9 mouse cellular contexts compared by ENCODE assay signal in genomic region chr7:44442407-44442821, GRCm38 (mm10). TPM values are rescaled to one million over a fixed set of nuclear protein-coding genes. Genes with fewer than 3 reads are reported as not detected.
A peak's percentile ranks its signal among the peaks of the same experiment; 100 is the strongest.
DNase-seq lines count a peak whose midpoint lies in the region; ATAC-seq and TF ChIP-seq lines count a peak whose summit lies in the region.
"Had no signal": no experiment of that assay in that cellular context is flagged by ENCODE, and none has a peak within 500 bp of the region (broad histone marks: within the 10 kb centered on the region; RNA-seq: fewer than 3 reads in every experiment).

No protein-coding gene starts in this region.

- DNase-seq in kidney, postnatal 0 days (ENCODE audit: low spot score), result no peak
- no peak for DNase-seq in kidney, postnatal 10 days
- DNase-seq in cerebellum, adult 9-10 months, result peak; percentile 68
- no peak for DNase-seq in gastrocnemius, postnatal 36 days
- no peak for DNase-seq in gastrocnemius, adult 18-20 months (ENCODE audit: low spot score)
- no peak for DNase-seq in gastrocnemius, postnatal 4 days (ENCODE audit: low spot score in 2 of 2)

- no peak for TF ChIP-seq CTCF in kidney, postnatal 0 days (IDR thresholded peaks at IDR 0.05; ENCODE audit: low read depth)

- no peak for ATAC-seq in kidney, postnatal 0 days (replicated peaks; ENCODE audit: low FRiP score, low read depth)
- ATAC-seq in forebrain, embryonic 16.5 days, result peak; percentile 41
- ATAC-seq in midbrain, embryonic 15.5 days (replicated peaks), result peak; percentile 28

- WGBS in kidney, postnatal 0 days, result 0% methylated on average over 14 of the region's 14 CpGs
- 0% methylated on average over 14 of the region's 14 CpGs for WGBS in forebrain, embryonic 16.5 days
- 0% methylated on average over 14 of the region's 14 CpGs for WGBS in midbrain, embryonic 15.5 days

- H3K9me3 ChIP-seq in kidney, postnatal 0 days (replicated peaks; ENCODE audit: low read length), result no peaks in the 10 kb centered on the region
- H3K9me3 ChIP-seq in forebrain, embryonic 16.5 days (ENCODE audit: control insufficient read depth, low read length), result no peaks in the 10 kb centered on the region
- no peaks in the 10 kb centered on the region for H3K9me3 ChIP-seq in midbrain, embryonic 15.5 days
- H3K9me3 ChIP-seq: G1E had no signal

- H3K27ac ChIP-seq in kidney, postnatal 0 days, result no peak overlapping the region
- H3K27ac ChIP-seq in forebrain, embryonic 16.5 days (ENCODE audit: low read length), result peak overlapping the region; percentile 99
- H3K27ac ChIP-seq in midbrain, embryonic 15.5 days, result peak overlapping the region; percentile 99

- H3K4me3 ChIP-seq in kidney, postnatal 0 days (replicated peaks; ENCODE audit: low read depth, low read length), result peak overlapping the region; percentile 14
- peak overlapping the region; percentile 80 for H3K4me3 ChIP-seq in forebrain, embryonic 16.5 days (replicated peaks; ENCODE audit: low read length)
- H3K4me3 ChIP-seq in midbrain, embryonic 15.5 days, result peak overlapping the region; percentile 87

- H3K4me2 ChIP-seq in kidney, postnatal 0 days (ENCODE audit: low read length), result peak overlapping the region; percentile 39
- peak overlapping the region; percentile 98 for H3K4me2 ChIP-seq in forebrain, embryonic 16.5 days (ENCODE audit: low read length)
- peak overlapping the region; percentile 88 for H3K4me2 ChIP-seq in midbrain, embryonic 15.5 days

- H3K27me3 ChIP-seq in kidney, postnatal 0 days (ENCODE audit: insufficient read depth, low read length), result peaks cover 56% of the 10 kb centered on the region
- H3K27me3 ChIP-seq in forebrain, embryonic 16.5 days (replicated peaks; ENCODE audit: control insufficient read depth, insufficient read depth, low read length), result no peaks in the 10 kb centered on the region
- no peaks in the 10 kb centered on the region for H3K27me3 ChIP-seq in midbrain, embryonic 15.5 days (replicated peaks)

- H3K4me1 ChIP-seq in kidney, postnatal 0 days (replicated peaks; ENCODE audit: insufficient read depth, low read length), result no peaks in the 10 kb centered on the region
- H3K4me1 ChIP-seq in forebrain, embryonic 16.5 days (replicated peaks; ENCODE audit: control insufficient read depth, insufficient read depth, low read length), result peaks cover 48% of the 10 kb centered on the region
- H3K4me1 ChIP-seq in midbrain, embryonic 15.5 days, result peaks cover 64% of the 10 kb centered on the region

- 0 out of 2 replicates have a peak overlapping the region, but pooled peaks have one; percentile 27 for H3K9ac ChIP-seq in kidney, postnatal 0 days (ENCODE audit: low read depth, low read length)
- peak overlapping the region; percentile 99 for H3K9ac ChIP-seq in forebrain, embryonic 16.5 days (replicated peaks; ENCODE audit: low read depth, low read length)
- peak overlapping the region; percentile 100 for H3K9ac ChIP-seq in midbrain, embryonic 15.5 days

- intact Hi-C loops in gastrocnemius, postnatal 36 days (cut with DNase I), result loop anchor here (5.0 kb wide), 1 partner anchor 130 kb away; the partner anchor contains the start of gene Napsa

- no peaks in the 10 kb centered on the region for H3K36me3 ChIP-seq in kidney, postnatal 0 days (ENCODE audit: insufficient read depth, low read length)
- peaks cover 5% of the 10 kb centered on the region; the same call in 1 of the 2 replicates for H3K36me3 ChIP-seq in forebrain, embryonic 16.5 days (ENCODE audit: control insufficient read depth, insufficient read depth)
- H3K36me3 ChIP-seq in midbrain, embryonic 15.5 days (replicated peaks), result 0 out of 2 replicates have a peak, but pooled peaks cover 4% of the 10 kb centered on the region
- H3K36me3 ChIP-seq: G1E had no signal

RNA-seq across cellular contexts. Expression of gene Lrrc4b, which starts 13.6 kb away (rescaled TPM):
- polyA plus RNA-seq in kidney, postnatal 0 days (2015; fragmentation: Nextera tagmentation; extraction: Ambion mirVana), result 0.26 and 0.42 TPM in 2 replicates
- 10.6 and 12.6 TPM in 2 replicates for polyA plus RNA-seq in forebrain, embryonic 16.5 days (2015; fragmentation: Nextera tagmentation; extraction: Ambion mirVana)
- polyA plus RNA-seq in midbrain, embryonic 15.5 days (2015; fragmentation: Nextera tagmentation; extraction: Ambion mirVana), result 16.7 and 18.1 TPM in 2 replicates
- under 1 TPM in 1 of 2 experiments, not detected in 1; 0.20 TPM for total RNA-seq in gastrocnemius, postnatal 36 days (2021)
- under 1 TPM in 1 of 2 experiments, not detected in 1; 0.12 TPM for total RNA-seq in gastrocnemius, adult 18-20 months (2021)
- total RNA-seq in gastrocnemius, postnatal 4 days (2021), result 1 to 10 TPM; 4.0 to 4.2 TPM
- polyA plus RNA-seq: G1E had no signal

RNA-seq across cellular contexts. Expression of gene Aspdh, which starts 22.8 kb away (rescaled TPM):
- 5.4 and 5.8 TPM in 2 replicates for polyA plus RNA-seq in kidney, postnatal 0 days (2015; fragmentation: Nextera tagmentation; extraction: Ambion mirVana)
- polyA plus RNA-seq in forebrain, embryonic 16.5 days (2015; fragmentation: Nextera tagmentation; extraction: Ambion mirVana), result 2.6 and 3.7 TPM in 2 replicates
- polyA plus RNA-seq in midbrain, embryonic 15.5 days (2015; fragmentation: Nextera tagmentation; extraction: Ambion mirVana), result 5.8 and 6.0 TPM in 2 replicates
- not detected for total RNA-seq in gastrocnemius, postnatal 36 days (2021)
- not detected for total RNA-seq in gastrocnemius, adult 18-20 months (2021)
- not detected for total RNA-seq in gastrocnemius, postnatal 4 days (2021)
- total RNA-seq: G1E had no signal
- polyA plus RNA-seq: G1E had no signal

RNA-seq across cellular contexts. Expression of gene Josd2, which starts 25.4 kb away (rescaled TPM):
- polyA plus RNA-seq in kidney, postnatal 0 days (2015; fragmentation: Nextera tagmentation; extraction: Ambion mirVana), result 51.1 and 52.4 TPM in 2 replicates
- polyA plus RNA-seq in forebrain, embryonic 16.5 days (2015; fragmentation: Nextera tagmentation; extraction: Ambion mirVana), result 51.4 and 61.8 TPM in 2 replicates
- polyA plus RNA-seq in midbrain, embryonic 15.5 days (2015; fragmentation: Nextera tagmentation; extraction: Ambion mirVana), result 38.8 and 42.2 TPM in 2 replicates
- 10 to 100 TPM; 48.7 to 49.2 TPM for total RNA-seq in gastrocnemius, postnatal 36 days (2021)
- total RNA-seq in gastrocnemius, adult 18-20 months (2021), result 10 to 100 TPM; 49.8 to 49.9 TPM
- 10 to 100 TPM; 67.2 to 77.6 TPM for total RNA-seq in gastrocnemius, postnatal 4 days (2021)

RNA-seq across cellular contexts. Expression of gene Emc10, which starts 53.9 kb away (rescaled TPM):
- polyA plus RNA-seq in kidney, postnatal 0 days (2015; fragmentation: Nextera tagmentation; extraction: Ambion mirVana), result 113 and 136 TPM in 2 replicates
- polyA plus RNA-seq in forebrain, embryonic 16.5 days (2015; fragmentation: Nextera tagmentation; extraction: Ambion mirVana), result 120 and 127 TPM in 2 replicates
- polyA plus RNA-seq in midbrain, embryonic 15.5 days (2015; fragmentation: Nextera tagmentation; extraction: Ambion mirVana), result 145 and 162 TPM in 2 replicates
- 10 to 100 TPM; 42.4 to 43.5 TPM for total RNA-seq in gastrocnemius, postnatal 36 days (2021)
- total RNA-seq in gastrocnemius, adult 18-20 months (2021), result 10 to 100 TPM; 48.2 to 49.0 TPM
- 10 to 100 TPM; 60.1 to 65.3 TPM for total RNA-seq in gastrocnemius, postnatal 4 days (2021)

RNA-seq across cellular contexts. Expression of gene Fam71e1, which starts 54.0 kb away (rescaled TPM):
- 17.1 and 19.2 TPM in 2 replicates for polyA plus RNA-seq in kidney, postnatal 0 days (2015; fragmentation: Nextera tagmentation; extraction: Ambion mirVana)
- 22.2 and 28.9 TPM in 2 replicates for polyA plus RNA-seq in forebrain, embryonic 16.5 days (2015; fragmentation: Nextera tagmentation; extraction: Ambion mirVana)
- 30.1 and 36.6 TPM in 2 replicates for polyA plus RNA-seq in midbrain, embryonic 15.5 days (2015; fragmentation: Nextera tagmentation; extraction: Ambion mirVana)
- total RNA-seq in gastrocnemius, postnatal 36 days (2021), result 1 to 10 TPM; 3.9 to 4.4 TPM
- total RNA-seq in gastrocnemius, adult 18-20 months (2021), result 1 to 10 TPM; 3.5 to 5.0 TPM
- total RNA-seq in gastrocnemius, postnatal 4 days (2021), result 1 to 10 TPM; 6.2 to 6.8 TPM

Comparison
In these comparisons a context has a peak if more than half of its experiments do, and no peak if none do; other contexts are left out.
1. RNA of gene Lrrc4b, which starts 13.6 kb away (total RNA-seq): 4.0 to 4.2 TPM in gastrocnemius, postnatal 4 days; 0.20 TPM in gastrocnemius, postnatal 36 days and 0.12 TPM in gastrocnemius, adult 18-20 months; every median in the first group is over 4 times any median in the second.
2. H3K4me2 ChIP-seq: peak in every context shown above with its lines; median percentile 98 in forebrain, embryonic 16.5 days; 88 in midbrain, embryonic 15.5 days; 39 in kidney, postnatal 0 days.
3. H3K4me3 ChIP-seq: peak in every context shown above with its lines; median percentile 87 in midbrain, embryonic 15.5 days; 80 in forebrain, embryonic 16.5 days; 14 in kidney, postnatal 0 days.
4. H3K9ac ChIP-seq: peak in every context shown above with its lines; median percentile 100 in midbrain, embryonic 15.5 days; 99 in forebrain, embryonic 16.5 days; 27 in kidney, postnatal 0 days.